Mouse (Mus musculus): ENCODE data around the gene Fam163b. TPM values are rescaled to one million over a fixed set of nuclear protein-coding genes. Genes with fewer than 3 reads are reported as not detected.

Gene Fam163b
- polyA plus RNA-seq, 1 experiment from 2014 or later, result 0.07 TPM

DNA sequence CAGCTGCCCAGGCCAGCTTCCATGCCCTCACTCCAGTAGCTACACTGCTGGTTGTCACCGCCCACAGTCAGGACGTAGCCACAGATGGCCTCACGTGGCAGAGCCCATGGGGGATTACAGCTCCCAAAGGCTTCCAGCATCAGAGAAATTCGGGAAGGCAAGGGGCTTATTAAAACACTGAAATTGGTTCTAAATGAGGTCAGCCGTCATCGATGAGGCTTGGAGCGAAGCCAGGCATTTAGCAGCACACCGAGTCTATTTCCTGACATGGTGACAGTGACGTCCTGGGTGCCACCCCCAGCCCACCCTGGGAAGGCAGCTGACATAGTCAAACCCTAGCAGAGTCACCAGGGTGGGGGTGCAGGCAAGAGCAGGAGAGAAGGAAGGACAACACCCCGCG lies 20.4 kb upstream of the Fam163b start:
- Histone ChIP-seq H3K4me3 (ENCODE audit: low read depth, low read length) (no peak overlapping the region), H3K4me2 (replicated peaks; ENCODE audit: low read depth) (no peak overlapping the region), H3K4me1 (replicated peaks; ENCODE audit: control insufficient read depth, insufficient read depth) (no peaks in the 10 kb centered on the region), H3K36me3 (ENCODE audit: control insufficient read depth, insufficient read depth, low read length) (no peaks in the 10 kb centered on the region), H3K27ac (replicated peaks) (no peak overlapping the region), H3K9me3 (ENCODE audit: control insufficient read depth, low read length) (no peaks in the 10 kb centered on the region), H3K9ac (ENCODE audit: low read length) (no peak overlapping the region), H3K27me3 (ENCODE audit: control insufficient read depth, insufficient read depth, low read length) (no peaks in the 10 kb centered on the region)
- DNase-seq (ENCODE audit: low spot score), result no peak
- 67% methylated on average over 11 of the region's 11 CpGs for WGBS
- ATAC-seq (ENCODE audit: low FRiP score, low TSS enrichment), result no peak
- TF ChIP-seq EP300 (optimal IDR thresholded peaks at IDR 0.05), result no peak

DNA sequence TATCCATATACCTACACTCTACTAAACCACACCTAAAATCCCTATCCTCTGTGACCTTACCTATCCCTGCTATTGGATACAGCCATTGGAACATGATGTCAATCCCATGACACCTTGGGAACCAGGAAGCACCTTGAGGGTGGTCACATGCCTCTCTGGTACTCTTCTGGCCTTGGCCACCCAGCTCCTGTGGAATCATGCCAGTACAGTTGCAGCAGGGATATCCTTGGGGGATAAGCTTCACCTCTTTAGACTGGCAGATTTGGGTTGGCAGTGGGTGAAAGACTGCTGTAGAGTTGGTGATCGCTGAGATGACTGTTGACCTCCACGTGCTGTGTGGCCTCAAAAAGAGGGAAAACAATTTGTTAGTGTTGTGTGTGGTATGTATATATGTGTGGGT lies 19.2 kb upstream of the Fam163b start:
- Histone ChIP-seq H3K4me1 (replicated peaks; ENCODE audit: control insufficient read depth, insufficient read depth) (no peaks in the 10 kb centered on the region), H3K36me3 (ENCODE audit: control insufficient read depth, insufficient read depth, low read length) (no peaks in the 10 kb centered on the region), H3K27me3 (ENCODE audit: control insufficient read depth, insufficient read depth, low read length) (no peaks in the 10 kb centered on the region), H3K4me2 (replicated peaks; ENCODE audit: low read depth) (no peak overlapping the region), H3K27ac (replicated peaks) (no peak overlapping the region), H3K9me3 (ENCODE audit: control insufficient read depth, low read length) (no peaks in the 10 kb centered on the region), H3K9ac (ENCODE audit: low read length) (no peak overlapping the region), H3K4me3 (ENCODE audit: low read depth, low read length) (no peak overlapping the region)
- 86% methylated on average over 2 of the region's 2 CpGs for WGBS
- TF ChIP-seq EP300 (optimal IDR thresholded peaks at IDR 0.05) (no peak), CTCF (IDR thresholded peaks at IDR 0.05; ENCODE audit: low read depth) (no peak)
- ATAC-seq (ENCODE audit: low FRiP score, low TSS enrichment), result no peak
- DNase-seq (ENCODE audit: low spot score), result no peak

DNA sequence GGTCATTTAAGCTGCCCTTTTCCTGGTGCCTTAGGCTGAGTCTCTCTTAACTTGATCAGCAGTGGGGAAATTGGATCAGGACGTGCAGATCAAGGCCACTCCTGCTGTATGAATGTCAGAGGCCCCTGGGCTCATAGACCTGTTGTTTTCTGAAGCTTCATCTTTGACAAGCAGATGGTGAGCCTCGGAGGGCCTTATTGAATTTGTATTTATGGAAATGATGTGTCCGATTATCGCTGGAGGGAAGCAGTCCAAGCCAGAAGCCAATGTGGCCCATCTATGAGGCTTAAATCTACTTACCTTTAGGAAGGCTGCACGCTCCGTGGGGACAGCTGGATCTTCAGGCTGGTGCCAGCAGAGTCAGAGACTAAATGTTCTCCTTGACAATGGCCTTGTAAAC lies 14.3 kb upstream of the Fam163b start:
- Histone ChIP-seq H3K4me3 (ENCODE audit: low read depth, low read length) (no peak overlapping the region), H3K27ac (replicated peaks) (no peak overlapping the region), H3K9me3 (ENCODE audit: control insufficient read depth, low read length) (no peaks in the 10 kb centered on the region), H3K4me2 (replicated peaks; ENCODE audit: low read depth) (no peak overlapping the region), H3K27me3 (ENCODE audit: control insufficient read depth, insufficient read depth, low read length) (no peaks in the 10 kb centered on the region), H3K36me3 (ENCODE audit: control insufficient read depth, insufficient read depth, low read length) (no peaks in the 10 kb centered on the region), H3K9ac (ENCODE audit: low read length) (no peak overlapping the region), H3K4me1 (replicated peaks; ENCODE audit: control insufficient read depth, insufficient read depth) (no peaks in the 10 kb centered on the region)
- 71% methylated on average over 6 of the region's 6 CpGs for WGBS
- TF ChIP-seq CTCF (IDR thresholded peaks at IDR 0.05; ENCODE audit: low read depth) (no peak), EP300 (optimal IDR thresholded peaks at IDR 0.05) (no peak)
- no peak for ATAC-seq (ENCODE audit: low FRiP score, low TSS enrichment)
- no peak for DNase-seq (ENCODE audit: low spot score)

DNA sequence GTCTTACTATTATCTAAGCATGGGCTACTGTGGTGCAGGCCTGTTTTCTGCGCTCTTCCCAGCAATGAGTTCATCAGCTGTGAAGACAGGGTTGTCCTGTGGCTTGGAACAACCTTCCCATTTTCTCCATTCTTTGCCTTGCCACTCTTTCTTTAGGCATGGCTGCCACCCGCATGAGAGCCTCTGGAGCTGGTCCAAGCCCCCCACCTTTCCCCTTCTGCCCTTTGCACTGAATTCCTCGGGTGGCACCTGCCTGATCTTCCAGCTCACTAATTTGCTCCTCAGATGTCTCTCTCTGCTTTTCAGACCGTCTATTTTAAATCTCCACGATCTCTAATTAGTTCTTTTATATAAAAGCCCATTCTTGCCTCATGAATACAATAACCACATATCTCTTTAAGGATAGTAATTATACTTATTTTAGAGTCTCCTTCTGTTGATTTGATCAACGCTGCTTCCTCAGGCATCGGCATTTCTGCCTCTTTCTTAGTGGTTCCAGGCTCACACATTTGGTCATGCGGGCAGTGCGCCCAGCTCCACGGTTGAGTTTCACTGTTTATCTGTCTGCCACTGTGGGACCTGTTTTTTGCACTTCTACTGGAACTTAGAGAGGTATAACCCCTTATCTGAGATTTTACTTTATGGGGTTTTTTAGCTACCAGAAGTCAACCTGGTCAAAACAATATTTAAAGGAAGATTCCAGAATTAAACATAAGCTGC lies 12.3 kb upstream of the Fam163b start:
- Histone ChIP-seq H3K27ac (replicated peaks) (no peak overlapping the region), H3K9ac (ENCODE audit: low read length) (no peak overlapping the region), H3K4me2 (replicated peaks; ENCODE audit: low read depth) (no peak overlapping the region), H3K27me3 (ENCODE audit: control insufficient read depth, insufficient read depth, low read length) (no peaks in the 10 kb centered on the region), H3K36me3 (ENCODE audit: control insufficient read depth, insufficient read depth, low read length) (no peaks in the 10 kb centered on the region), H3K9me3 (ENCODE audit: control insufficient read depth, low read length) (no peaks in the 10 kb centered on the region), H3K4me1 (replicated peaks; ENCODE audit: control insufficient read depth, insufficient read depth) (no peaks in the 10 kb centered on the region), H3K4me3 (ENCODE audit: low read depth, low read length) (no peak overlapping the region)
- DNase-seq (ENCODE audit: low spot score), result no peak
- TF ChIP-seq EP300 (optimal IDR thresholded peaks at IDR 0.05) (no peak), CTCF (IDR thresholded peaks at IDR 0.05; ENCODE audit: low read depth) (no peak)
- ATAC-seq (ENCODE audit: low FRiP score, low TSS enrichment), result no peak
- 79% methylated on average over 10 of the region's 10 CpGs for WGBS

DNA sequence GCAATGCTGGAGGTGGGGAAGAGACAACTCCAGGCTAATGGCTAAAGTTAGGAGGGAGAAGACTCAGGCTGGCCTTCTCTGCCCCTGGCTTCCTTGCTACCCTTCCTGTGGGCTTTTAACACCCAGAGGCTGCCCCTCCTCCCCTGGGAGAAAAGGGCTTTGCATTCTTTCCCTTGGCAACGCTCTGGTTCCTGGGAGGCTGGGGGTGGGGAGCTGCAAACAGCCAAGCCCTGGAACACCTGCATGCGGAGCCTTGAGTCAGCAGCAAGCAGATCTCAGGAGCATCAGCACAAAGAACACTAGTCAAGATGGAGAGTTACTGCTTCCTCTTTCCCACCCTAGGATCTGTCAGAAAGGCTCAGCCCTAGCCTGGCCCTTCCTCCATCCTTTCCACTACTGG lies 7.2 kb upstream of the Fam163b start:
- no peak overlapping the region for H3K27ac ChIP-seq (replicated peaks)
- H3K4me3 ChIP-seq (ENCODE audit: low read depth, low read length), result no peak overlapping the region
- no peaks in the 10 kb centered on the region for H3K27me3 ChIP-seq (ENCODE audit: control insufficient read depth, insufficient read depth, low read length)
- 6% methylated on average over 2 of the region's 2 CpGs for WGBS
- H3K4me1 ChIP-seq (replicated peaks; ENCODE audit: control insufficient read depth, insufficient read depth), result no peaks in the 10 kb centered on the region
- H3K9me3 ChIP-seq (ENCODE audit: control insufficient read depth, low read length), result no peaks in the 10 kb centered on the region
- no peak for DNase-seq (ENCODE audit: low spot score)
- TF ChIP-seq EP300 (optimal IDR thresholded peaks at IDR 0.05) (no peak), CTCF (IDR thresholded peaks at IDR 0.05; ENCODE audit: low read depth) (no peak)
- no peaks in the 10 kb centered on the region for H3K36me3 ChIP-seq (ENCODE audit: control insufficient read depth, insufficient read depth, low read length)
- no peak overlapping the region for H3K9ac ChIP-seq (ENCODE audit: low read length)
- no peak for ATAC-seq (ENCODE audit: low FRiP score, low TSS enrichment)
- H3K4me2 ChIP-seq (replicated peaks; ENCODE audit: low read depth), result no peak overlapping the region

DNA sequence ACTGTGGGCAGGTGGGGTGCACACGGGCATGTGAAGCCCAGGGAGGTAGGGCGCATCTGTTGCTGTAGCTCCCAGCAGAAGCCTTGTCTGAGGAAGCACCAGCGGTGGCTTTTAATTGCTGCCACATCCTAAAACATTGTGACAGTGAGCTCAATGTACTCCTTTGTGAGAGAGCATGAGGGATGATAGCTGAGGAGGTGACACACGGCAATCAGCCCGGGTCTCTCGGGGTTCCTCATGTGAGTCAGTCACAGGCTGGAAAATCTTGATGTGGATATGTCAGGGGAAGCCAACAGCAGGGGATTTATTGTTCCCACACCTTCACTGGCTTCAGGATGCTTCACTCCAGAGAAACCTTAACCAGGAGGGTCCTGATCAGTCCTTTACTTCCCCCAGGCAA lies 4.5 kb upstream of the Fam163b start:
- Histone ChIP-seq H3K9me3 (ENCODE audit: control insufficient read depth, low read length) (no peaks in the 10 kb centered on the region), H3K27ac (replicated peaks) (no peak overlapping the region), H3K4me1 (replicated peaks; ENCODE audit: control insufficient read depth, insufficient read depth) (no peaks in the 10 kb centered on the region), H3K27me3 (ENCODE audit: control insufficient read depth, insufficient read depth, low read length) (no peaks in the 10 kb centered on the region), H3K9ac (ENCODE audit: low read length) (no peak overlapping the region), H3K4me2 (replicated peaks; ENCODE audit: low read depth) (no peak overlapping the region), H3K4me3 (ENCODE audit: low read depth, low read length) (no peak overlapping the region), H3K36me3 (ENCODE audit: control insufficient read depth, insufficient read depth, low read length) (no peaks in the 10 kb centered on the region)
- WGBS, result 74% methylated on average over 6 of the region's 6 CpGs
- DNase-seq (ENCODE audit: low spot score) (no peak), ATAC-seq (ENCODE audit: low FRiP score, low TSS enrichment) (no peak)
- TF ChIP-seq CTCF (IDR thresholded peaks at IDR 0.05; ENCODE audit: low read depth), result no peak
- TF ChIP-seq EP300 (optimal IDR thresholded peaks at IDR 0.05), result no peak
